Comparison of ENCODE assay signal across 8 mouse cellular contexts in genomic region chr3:146220776-146221486, GRCm38 (mm10). TPM values are rescaled to one million over a fixed set of nuclear protein-coding genes. Genes with fewer than 3 reads are reported as not detected.
DNase-seq lines count a peak whose midpoint lies in the region; ATAC-seq lines count a peak whose summit lies in the region.

TSS of gene Lpar3 (plus strand) at chr3:146220963.

- H3K9ac ChIP-seq in hindbrain, embryonic 13.5 days: peak within 1 kb of the TSS; percentile 43

- H3K4me1 ChIP-seq in hindbrain, embryonic 13.5 days (replicated peaks): peaks cover 14% of the 10 kb centered on the region
- H3K4me1 ChIP-seq in megakaryocyte, embryonic 14.5 days: peaks cover 7% of the 10 kb centered on the region; the same call in 1 of the 2 replicates

- ATAC-seq in hindbrain, embryonic 13.5 days (ENCODE audit: low FRiP score): peak; percentile 80
- ATAC-seq in activated CD4-positive, CD25-positive, alpha-beta regulatory T cell, adult 4 months: no peak

- H3K36me3 ChIP-seq in hindbrain, embryonic 13.5 days: no peaks in the 10 kb centered on the region
- H3K36me3 ChIP-seq in megakaryocyte, embryonic 14.5 days (replicated peaks; ENCODE audit: low read length): no peaks in the 10 kb centered on the region

- H3K9me3 ChIP-seq in hindbrain, embryonic 13.5 days: no peaks in the 10 kb centered on the region
- H3K9me3 ChIP-seq in megakaryocyte, embryonic 14.5 days: no peaks in the 10 kb centered on the region

- peak; percentile 74 for DNase-seq in Muller cell, postnatal 12 days (ENCODE audit: inconsistent ontology term)
- DNase-seq in c-Kit-positive CD71-negative TER-119-negative erythroid progenitor cells, embryonic 14.5 days (ENCODE audit: low read depth): peak; percentile 17
- peak; percentile 9 to 17 for DNase-seq in frontal cortex, postnatal 25 days (ENCODE audit: low spot score in 2 of 2)
- DNase-seq in left cerebral cortex, postnatal 25 days (ENCODE audit: low spot score in 2 of 2): peak; percentile 8 to 13
- DNase-seq in right cerebral cortex, postnatal 4 days: peak; percentile 60

- H3K27me3 ChIP-seq in hindbrain, embryonic 13.5 days: peaks cover 50% of the 10 kb centered on the region
- H3K27me3 ChIP-seq in megakaryocyte, embryonic 14.5 days (replicated peaks): peaks cover 53% of the 10 kb centered on the region

- H3K4me2 ChIP-seq in hindbrain, embryonic 13.5 days: peak within 1 kb of the TSS; percentile 84

- WGBS in hindbrain, embryonic 13.5 days: under 1% methylated on average over 73 of the region's 73 CpGs

- H3K4me3 ChIP-seq in hindbrain, embryonic 13.5 days: peak within 1 kb of the TSS; percentile 52
- peak within 1 kb of the TSS; percentile 23 for H3K4me3 ChIP-seq in megakaryocyte, embryonic 14.5 days (replicated peaks)

- H3K27ac ChIP-seq in hindbrain, embryonic 13.5 days: no peak within 1 kb of the TSS

- intact Hi-C loops in left cerebral cortex, postnatal 25 days (cut with DNase I): no loop called here

RNA-seq across cellular contexts. Expression of gene Lpar3, which starts in this region (rescaled TPM):
- polyA plus RNA-seq in hindbrain, embryonic 13.5 days (2015; fragmentation: Nextera tagmentation; extraction: Ambion mirVana): 0.78 and 0.93 TPM in 2 replicates
- 1 to 10 TPM in 1 of 2 experiments, under 1 TPM in 1; 0.48 to 1.1 TPM for total RNA-seq in left cerebral cortex, postnatal 25 days (2021)
- not detected in 2 replicates for polyA plus RNA-seq in megakaryocyte, embryonic 14.5 days (2012; ENCODE audit: insufficient read depth, low replicate concordance)
- not detected for polyA plus RNA-seq in activated CD4-positive, CD25-positive, alpha-beta regulatory T cell, adult 4 months (2017; shearing (Covaris generic))

Comparison
In these comparisons a context has a peak if more than half of its experiments do, and no peak if none do; other contexts are left out.
1. Peak in ATAC-seq, H3K4me3 ChIP-seq, H3K9ac ChIP-seq and H3K4me2 ChIP-seq in hindbrain, embryonic 13.5 days; RNA of the gene not detected or under 1 TPM.
2. DNase-seq: peak in every context shown above with its lines; median percentile 74 in Muller cell, postnatal 12 days; 60 in right cerebral cortex, postnatal 4 days; 17 in c-Kit-positive CD71-negative TER-119-negative erythroid progenitor cells, embryonic 14.5 days; 13 in frontal cortex, postnatal 25 days; 10 in left cerebral cortex, postnatal 25 days.